Mouse (Mus musculus): ENCODE data around the gene Eps15.
A peak's percentile ranks its signal among the peaks of the same experiment; 100 is the strongest.

The Eps15 gene

GRCm38 (mm10) chr4:109279689-109280458 is at the start of gene Eps15:
Eps15 (plus strand) TSS chr4:109280268.
- DNase-seq = peak; percentile 91

- DNase-seq = no peak
These were observed 45.9 kb upstream of the Eps15 start, which contains the start of gene Calr4 for GRCm38 (mm10) chr4:109234185-109234584. Calr4 (plus strand) TSS chr4:109234485.

GRCm38 (mm10) chr4:109234806-109235350 is 45.2 kb upstream of the Eps15 start:
- no peak for DNase-seq

GRCm38 (mm10) chr4:109236186-109236879 is 43.7 kb upstream of the Eps15 start:
- DNase-seq = no peak

GRCm38 (mm10) chr4:109238428-109239268 is 41.4 kb upstream of the Eps15 start:
- peak; percentile 56 for DNase-seq

GRCm38 (mm10) chr4:109241221-109241620 is 38.8 kb upstream of the Eps15 start:
- no peak for DNase-seq

GRCm38 (mm10) chr4:109241934-109242333 is 38.1 kb upstream of the Eps15 start:
- DNase-seq = no peak

- no peak for DNase-seq
These were observed 35.6 kb upstream of the Eps15 start for GRCm38 (mm10) chr4:109244506-109244905.

GRCm38 (mm10) chr4:109245016-109245620 is 35.0 kb upstream of the Eps15 start:
- DNase-seq = no peak

- no peak for DNase-seq
These were observed 28.5 kb upstream of the Eps15 start for GRCm38 (mm10) chr4:109251605-109252004.

GRCm38 (mm10) chr4:109252199-109252598 is 27.9 kb upstream of the Eps15 start:
- DNase-seq = no peak

GRCm38 (mm10) chr4:109253664-109254151 is 26.4 kb upstream of the Eps15 start:
- no peak for DNase-seq

- DNase-seq = no peak
These were observed 25.6 kb upstream of the Eps15 start for GRCm38 (mm10) chr4:109254511-109254910.

- DNase-seq = no peak
These were observed 24.7 kb upstream of the Eps15 start for GRCm38 (mm10) chr4:109255321-109255720.

- DNase-seq = no peak
These were observed 24.2 kb upstream of the Eps15 start for GRCm38 (mm10) chr4:109255727-109256417.

- no peak for DNase-seq
These were observed 23.3 kb upstream of the Eps15 start for GRCm38 (mm10) chr4:109256791-109257190.

GRCm38 (mm10) chr4:109257639-109258038 is 22.4 kb upstream of the Eps15 start:
- peak; percentile 27 for DNase-seq

- DNase-seq = no peak
These were observed 18.0 kb upstream of the Eps15 start for GRCm38 (mm10) chr4:109262068-109262467.

- DNase-seq = no peak
These were observed 14.0 kb upstream of the Eps15 start for GRCm38 (mm10) chr4:109266056-109266455.

GRCm38 (mm10) chr4:109266744-109267143 is 13.3 kb upstream of the Eps15 start:
- DNase-seq = peak; percentile 41

- DNase-seq = no peak
These were observed 12.6 kb upstream of the Eps15 start for GRCm38 (mm10) chr4:109267452-109267851.

GRCm38 (mm10) chr4:109268903-109269302 is 11.2 kb upstream of the Eps15 start:
- DNase-seq = no peak
